9 mouse cellular contexts compared by ENCODE assay signal in genomic region chr8:70964159-70964558, GRCm38 (mm10). TPM values are rescaled to one million over a fixed set of nuclear protein-coding genes. Genes with fewer than 3 reads are reported as not detected.
DNase-seq lines count a peak whose midpoint lies in the region; ATAC-seq and TF ChIP-seq lines count a peak whose summit lies in the region.
"Had no signal": no experiment of that assay in that cellular context is flagged by ENCODE, and none has a peak within 500 bp of the region (broad histone marks: within the 10 kb centered on the region; RNA-seq: fewer than 3 reads in every experiment).

No protein-coding gene starts in this region.

- no peaks in the 10 kb centered on the region for H3K36me3 ChIP-seq in intestine, embryonic 14.5 days (ENCODE audit: control insufficient read depth, insufficient read depth, low read length)
- no peaks in the 10 kb centered on the region for H3K36me3 ChIP-seq in stomach, postnatal 0 days (ENCODE audit: control insufficient read depth, insufficient read depth, low read length)

- H3K9ac ChIP-seq in intestine, embryonic 14.5 days (ENCODE audit: low read length) = no peak overlapping the region
- H3K9ac ChIP-seq in stomach, postnatal 0 days (ENCODE audit: low read length) = no peak overlapping the region

- peak; percentile 52 for TF ChIP-seq CTCF in left cerebral cortex, adult 2 months (IDR thresholded peaks at IDR 0.05)
- peak; percentile 67 for TF ChIP-seq CTCF in lung, adult 2 months (IDR thresholded peaks at IDR 0.05; ENCODE audit: insufficient read depth, low read length)
- peak; percentile 89 for TF ChIP-seq CTCF in stomach, postnatal 0 days (IDR thresholded peaks at IDR 0.05; ENCODE audit: low read depth)

- TF ChIP-seq EP300 in stomach, postnatal 0 days (optimal IDR thresholded peaks at IDR 0.05) = no peak

- H3K4me3 ChIP-seq in left cerebral cortex, adult 2 months = no peak overlapping the region
- H3K4me3 ChIP-seq in intestine, embryonic 14.5 days (ENCODE audit: low read depth, low read length) = no peak overlapping the region
- H3K4me3 ChIP-seq in lung, adult 2 months (replicated peaks; ENCODE audit: extremely low read depth, low read depth, low read length) = no peak overlapping the region
- no peak overlapping the region for H3K4me3 ChIP-seq in stomach, postnatal 0 days (ENCODE audit: low read depth, low read length)
- H3K4me3 ChIP-seq: myocyte had no signal

- H3K9me3 ChIP-seq in intestine, embryonic 14.5 days (ENCODE audit: control insufficient read depth, low read length) = no peaks in the 10 kb centered on the region
- H3K9me3 ChIP-seq in stomach, postnatal 0 days (ENCODE audit: control insufficient read depth, low read length) = no peaks in the 10 kb centered on the region

- no peak for TF ChIP-seq POLR2A in lung, adult 2 months (IDR thresholded peaks at IDR 0.05; ENCODE audit: borderline replicate concordance, extremely low read depth, low read depth, low read length)

- H3K4me1 ChIP-seq in intestine, embryonic 14.5 days (replicated peaks; ENCODE audit: control insufficient read depth, insufficient read depth, low read length) = no peaks in the 10 kb centered on the region
- H3K4me1 ChIP-seq in lung, adult 2 months (ENCODE audit: control insufficient read depth, insufficient read depth, low read length) = no peaks in the 10 kb centered on the region
- no peaks in the 10 kb centered on the region for H3K4me1 ChIP-seq in stomach, postnatal 0 days (replicated peaks; ENCODE audit: control insufficient read depth, insufficient read depth)

- DNase-seq in left cerebral cortex, adult 2 months (ENCODE audit: extremely low spot score in 1 of 2, low spot score in 2 of 2) = no peak
- no peak for DNase-seq in left cerebral cortex, adult 11 months (ENCODE audit: low spot score)
- peak; percentile 76 for DNase-seq in R1 (ENCODE audit: low read depth, low spot score)
- DNase-seq in cerebellum, adult 9-11 months = peak; percentile 7
- DNase-seq in intestine, embryonic 14.5 days (ENCODE audit: low spot score) = peak; percentile 68
- peak; percentile 10 for DNase-seq in lung, adult 2 months
- peak; percentile 85 for DNase-seq in stomach, postnatal 0 days (ENCODE audit: low spot score)

- intact Hi-C loops in left cerebral cortex, adult 2 months (cut with DNase I) = loop anchor here (2.0 kb wide), 1 partner anchor 65 kb away; no protein-coding TSS in a partner anchor

- H3K27ac ChIP-seq in left cerebral cortex, adult 2 months = no peak overlapping the region
- no peak overlapping the region for H3K27ac ChIP-seq in intestine, embryonic 14.5 days (ENCODE audit: low read depth)
- H3K27ac ChIP-seq in stomach, postnatal 0 days (replicated peaks) = no peak overlapping the region

- no peaks in the 10 kb centered on the region for H3K27me3 ChIP-seq in intestine, embryonic 14.5 days (replicated peaks; ENCODE audit: control insufficient read depth, insufficient read depth, low read length)
- no peaks in the 10 kb centered on the region for H3K27me3 ChIP-seq in stomach, postnatal 0 days (ENCODE audit: control insufficient read depth, insufficient read depth, low read length)

- WGBS in intestine, embryonic 14.5 days = 7% methylated on average over 3 of the region's 3 CpGs
- WGBS in lung, adult 2 months = 2% methylated on average over 3 of the region's 3 CpGs
- 4% methylated on average over 3 of the region's 3 CpGs for WGBS in stomach, postnatal 0 days

- ATAC-seq in intestine, embryonic 14.5 days (replicated peaks; ENCODE audit: low FRiP score, low TSS enrichment, low read depth) = no peak
- ATAC-seq in stomach, postnatal 0 days (ENCODE audit: low FRiP score, low TSS enrichment) = peak; percentile 72
- ATAC-seq in erythroblast, adult 5-6 weeks (replicated peaks; ENCODE audit: low FRiP score, poor library complexity, severe bottlenecking) = no peak

- no peak overlapping the region for H3K4me2 ChIP-seq in intestine, embryonic 14.5 days (ENCODE audit: low read length)
- H3K4me2 ChIP-seq in stomach, postnatal 0 days (replicated peaks; ENCODE audit: low read depth) = no peak overlapping the region

RNA-seq across cellular contexts. Expression of gene Map1s, which starts 58.4 kb away (rescaled TPM):
- 10 to 100 TPM; 80.4 to 95.7 TPM for total RNA-seq in left cerebral cortex, adult 2 months (2021)
- polyA plus RNA-seq in intestine, embryonic 14.5 days (2014; fragmentation: Nextera tagmentation; extraction: Ambion mirVana) = 43.8 and 44.7 TPM in 2 replicates
- 58.4 and 68.0 TPM in 2 replicates for polyA plus RNA-seq in lung, adult 2 months (2012; rRNA removed)
- polyA plus RNA-seq in stomach, postnatal 0 days (2015; fragmentation: Nextera tagmentation; extraction: Ambion mirVana) = 15.2 and 15.6 TPM in 2 replicates
- total RNA-seq in erythroblast, adult 5-6 weeks (2015; ENCODE audit: low replicate concordance) = 2.3 and 4.0 TPM in 2 replicates
- 2.2 and 3.1 TPM in 2 replicates for total RNA-seq in erythroblast, adult 5-6 weeks (2017; ENCODE audit: low replicate concordance)

Comparison
In these comparisons a context has a peak if more than half of its experiments do, and no peak if none do; other contexts are left out.
1. DNase-seq: peak in R1 (single experiment), cerebellum, adult 9-11 months (single experiment), intestine, embryonic 14.5 days (single experiment), lung, adult 2 months (single experiment) and stomach, postnatal 0 days (single experiment); none in left cerebral cortex, adult 2 months (0 of 2) and left cerebral cortex, adult 11 months (single experiment).
2. Peak in every context shown above with its lines, with median percentiles within 50 percentile points of each other: CTCF ChIP-seq.